Mouse (Mus musculus) adipocyte (in vitro differentiated cells): ENCODE results near the gene Orai1.
"Not testable (repeated sequence)": the region's sequence is repeated elsewhere in the genome, so short reads cannot be mapped to it uniquely, and the experiment has no call there.

ENCODE experiments used
- DNase-seq: peaks from one replicate; pipeline ENCODE4 v3.0.0-alpha.2; 2016; ENCODE audit warnings: low spot score

Orai1 gene

GRCm38 (mm10) chr5:123033646-123034160 is 18.8 kb downstream of the Orai1 start:
- no peak for DNase-seq

- no peak for DNase-seq
Measured at GRCm38 (mm10) chr5:123035089-123035488, 20.2 kb downstream of the Orai1 start.

- no peak for DNase-seq
Measured at GRCm38 (mm10) chr5:123035564-123035963, 20.7 kb downstream of the Orai1 start.

- no peak for DNase-seq
Measured at GRCm38 (mm10) chr5:123038115-123038514, 23.2 kb downstream of the Orai1 start.

- DNase-seq: no peak
Measured at GRCm38 (mm10) chr5:123039120-123039752, 24.4 kb downstream of the Orai1 start.

GRCm38 (mm10) chr5:123040796-123041195 is 25.9 kb downstream of the Orai1 start:
- DNase-seq: no peak

- no peak for DNase-seq
Measured at GRCm38 (mm10) chr5:123043856-123044255, 29.0 kb downstream of the Orai1 start.

- DNase-seq: peak; percentile 83
Measured at GRCm38 (mm10) chr5:123045561-123046295, 30.9 kb downstream of the Orai1 start.

- DNase-seq: no peak
Measured at GRCm38 (mm10) chr5:123046916-123047315, 32.0 kb downstream of the Orai1 start, which contains the start of gene Morn3. TSS of gene Morn3 (minus strand) at chr5:123047016.

- no peak for DNase-seq
Measured at GRCm38 (mm10) chr5:123049271-123049670, 34.4 kb downstream of the Orai1 start.

- DNase-seq: peak; percentile 56
Measured at GRCm38 (mm10) chr5:123050918-123051317, 36.0 kb downstream of the Orai1 start.

GRCm38 (mm10) chr5:123051736-123052135 is 36.9 kb downstream of the Orai1 start:
- DNase-seq: no peak

- DNase-seq: peak; percentile 100
Measured at GRCm38 (mm10) chr5:123057366-123058250, 42.7 kb downstream of the Orai1 start.

GRCm38 (mm10) chr5:123058251-123059102 is 43.6 kb downstream of the Orai1 start:
- DNase-seq: no peak

- peak; percentile 71 for DNase-seq
Measured at GRCm38 (mm10) chr5:123059757-123060520, 45.1 kb downstream of the Orai1 start.

GRCm38 (mm10) chr5:123060706-123061401 is 46.0 kb downstream of the Orai1 start:
- no peak for DNase-seq

GRCm38 (mm10) chr5:123061402-123061749 is 46.5 kb downstream of the Orai1 start:
- not testable (repeated sequence) for DNase-seq

GRCm38 (mm10) chr5:123063141-123063540 is 48.3 kb downstream of the Orai1 start:
- DNase-seq: no peak

GRCm38 (mm10) chr5:123064207-123064606 is 49.3 kb downstream of the Orai1 start:
- DNase-seq: peak; percentile 95

- peak; percentile 69 for DNase-seq
Measured at GRCm38 (mm10) chr5:123067395-123067995, 52.6 kb downstream of the Orai1 start.
